Mouse (Mus musculus) kidney, postnatal 14 days (tissue): ENCODE measurements at regions not wholly inside any gene's neighbourhood (a gene's known extent, or its start where the extent isn't known, plus 50 kb on each side); places are given as distances from the start of the nearest gene placed in this dataset.
A peak's percentile ranks its signal among the peaks of the same experiment; 100 is the strongest.

ENCODE experiments used
- DNase-seq: peaks from one replicate; pipeline ENCODE4 v3.0.0; 2022; ENCODE audit warnings: mixed read lengths

- no peak for DNase-seq
Measured at GRCm38 (mm10) chr5:29870537-29870936, 134.8 kb upstream of the Gm5129 start.

DNA sequence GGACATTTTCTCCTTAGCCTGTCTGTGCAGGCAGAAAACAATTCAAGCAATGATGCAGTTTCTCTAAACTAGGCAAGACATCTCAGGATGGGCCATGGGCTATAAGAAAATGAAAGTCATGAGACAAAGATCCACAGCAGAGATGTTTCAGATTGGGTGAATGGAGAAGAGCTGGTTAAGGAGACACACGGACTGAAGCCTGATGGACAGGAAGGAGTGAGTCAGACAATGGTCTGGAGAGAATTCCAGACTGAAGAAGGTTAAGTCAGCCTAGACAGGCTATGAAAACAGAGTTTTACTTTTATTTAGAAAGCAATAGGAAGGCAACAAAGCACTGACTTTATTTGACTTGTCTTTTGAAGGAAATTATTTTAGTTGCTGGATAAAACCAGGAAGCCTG, 137.5 kb upstream of the Il6 start:
- DNase-seq = no peak

- DNase-seq = no peak
Measured at GRCm38 (mm10) chr5:29887267-29887841, 125.6 kb upstream of the Il6 start.

- DNase-seq = no peak
Measured at GRCm38 (mm10) chr5:29892344-29892743, 120.6 kb upstream of the Il6 start.

DNA sequence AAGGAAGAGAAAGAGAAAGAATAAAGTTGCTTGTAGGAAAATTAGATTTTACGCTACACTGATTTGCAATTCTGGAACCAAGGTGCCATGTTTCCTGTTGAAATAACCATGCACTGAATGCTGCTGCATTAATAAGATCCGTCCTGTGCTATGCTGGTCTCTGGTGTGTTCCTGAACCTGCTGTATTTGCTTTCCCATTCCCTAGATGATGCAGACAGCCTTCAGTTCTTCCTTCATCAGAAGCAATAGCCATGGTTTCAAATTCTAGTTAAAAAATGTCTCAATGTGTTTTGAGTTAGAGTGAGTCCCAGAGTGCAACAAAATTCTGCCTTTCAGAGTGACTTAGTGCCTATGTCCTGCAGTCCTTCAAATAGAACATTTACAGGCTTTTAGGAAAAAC, 120.1 kb upstream of the Il6 start:
- DNase-seq = no peak

DNA sequence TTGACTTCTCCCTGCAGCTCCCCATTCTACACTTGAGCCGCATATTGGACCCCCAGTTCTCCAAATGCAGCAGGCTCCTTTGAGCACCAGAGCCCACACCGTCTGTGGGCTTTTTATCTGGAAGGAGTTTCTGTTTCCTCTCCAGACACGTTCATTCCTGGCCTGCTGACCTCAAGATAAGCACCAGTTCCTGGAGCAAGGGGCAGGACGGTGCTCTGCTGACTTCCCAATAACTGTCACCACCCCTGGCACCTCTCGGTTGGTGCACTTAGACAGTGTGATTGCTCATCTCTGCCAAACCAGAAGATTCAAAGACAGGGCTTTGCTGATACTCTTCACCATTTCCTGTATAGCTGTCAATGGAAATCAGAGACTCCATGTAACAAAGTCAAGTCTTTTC, 119.1 kb upstream of the Il6 start:
- DNase-seq = peak; percentile 3

- peak; percentile 50 for DNase-seq
Measured at GRCm38 (mm10) chr5:29894606-29895595, 118.0 kb upstream of the Il6 start.

DNA sequence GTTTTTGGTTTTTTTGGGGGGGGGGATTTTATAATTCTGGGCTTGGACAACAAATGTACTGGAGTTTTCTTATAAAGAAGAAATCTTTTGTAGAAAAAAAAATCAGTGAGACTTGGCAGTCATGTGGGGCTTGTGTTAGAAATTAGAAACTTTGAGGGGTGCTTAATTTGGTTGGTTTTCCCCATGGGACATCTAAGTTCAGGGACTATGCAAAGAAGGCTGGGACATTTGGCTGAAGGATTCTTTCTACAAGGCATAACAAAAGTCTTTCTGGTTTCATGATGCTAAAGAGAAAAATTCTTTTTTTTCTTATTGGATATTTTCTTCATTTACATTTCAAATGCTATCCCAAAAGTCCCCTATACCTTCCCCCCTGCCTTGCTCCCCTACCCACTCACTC, 115.3 kb upstream of the Il6 start:
- DNase-seq = no peak

- DNase-seq = no peak
Measured at GRCm38 (mm10) chr5:29901716-29902115, 111.2 kb upstream of the Il6 start.

- no peak for DNase-seq
Measured at GRCm38 (mm10) chr5:29920295-29920694, 92.6 kb upstream of the Il6 start.

DNA sequence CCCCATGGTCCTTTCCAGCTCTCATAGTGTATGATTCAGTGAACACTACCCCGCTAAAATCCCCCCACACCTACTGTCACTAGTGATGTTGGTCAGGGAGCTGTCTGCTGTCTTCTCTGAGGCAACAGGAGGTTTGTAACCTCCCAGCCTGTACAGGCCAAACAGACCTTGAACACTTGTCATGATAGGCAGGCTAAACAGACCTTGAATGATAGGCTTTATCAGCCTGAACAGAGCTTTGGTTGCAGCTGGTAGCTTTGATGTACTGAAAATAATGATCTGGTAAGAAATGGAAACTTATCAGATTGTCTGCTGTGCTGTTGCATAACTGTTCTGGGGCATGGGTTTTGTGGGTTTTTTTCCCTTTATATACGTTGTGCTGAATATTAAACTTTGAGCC, 87.4 kb upstream of the Il6 start:
- no peak for DNase-seq

DNA sequence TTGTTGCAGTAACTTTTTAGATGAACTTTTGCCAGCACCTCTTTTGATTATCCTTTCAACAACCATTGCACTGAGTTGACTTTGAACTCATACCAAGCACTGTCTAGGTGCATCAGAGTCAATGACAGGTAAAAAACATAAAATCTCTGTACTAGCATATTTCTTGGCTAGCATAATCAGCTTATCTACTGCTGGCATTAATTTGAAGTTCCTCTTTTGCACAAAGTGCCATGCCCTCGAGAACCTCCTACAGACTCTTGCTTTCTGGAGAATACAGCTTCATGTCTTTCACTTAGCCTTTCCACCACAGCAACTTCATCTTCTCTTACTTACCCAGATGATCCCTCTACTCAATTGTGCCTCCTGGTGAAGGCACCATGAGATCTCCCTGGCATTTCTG, 85.3 kb upstream of the Il6 start:
- DNase-seq = no peak

DNA sequence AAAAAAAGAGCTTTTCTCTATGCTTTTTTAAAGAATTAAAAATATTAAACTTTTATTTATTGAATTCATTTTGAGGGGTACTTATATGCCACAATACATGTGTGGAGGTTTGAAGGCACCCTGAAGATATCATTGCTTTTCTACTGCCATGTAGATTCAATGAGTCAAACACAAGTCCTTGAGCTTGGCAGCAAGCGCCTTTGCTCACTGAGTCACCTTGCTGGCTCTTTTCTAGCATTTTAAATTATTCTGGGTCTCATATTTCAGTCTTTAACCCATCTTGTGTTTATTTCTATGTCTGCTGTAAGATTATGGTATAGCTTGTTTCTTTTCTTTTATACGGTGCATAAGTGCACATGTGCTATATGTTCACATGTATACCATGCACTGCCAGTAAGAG, 83.5 kb upstream of the Il6 start:
- DNase-seq = no peak

DNA sequence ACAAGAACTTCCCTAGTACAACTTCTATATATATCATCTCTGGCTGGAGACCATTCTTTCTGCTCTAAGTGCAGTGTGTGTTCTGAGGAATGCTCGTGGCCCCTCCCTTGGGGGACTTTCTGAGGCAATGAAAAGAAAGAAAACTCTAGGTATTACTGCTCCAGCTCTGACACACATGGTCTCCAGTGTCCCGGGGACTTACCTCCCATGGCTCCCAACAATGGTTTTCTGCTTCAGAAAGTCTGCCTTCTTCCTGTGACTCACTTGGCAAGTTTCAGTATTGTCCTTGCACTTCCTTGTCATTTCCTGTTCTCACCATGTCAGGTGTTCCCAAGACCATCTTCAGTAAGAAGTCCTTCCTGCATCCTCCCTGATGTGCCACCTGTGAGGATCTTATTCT, 65.7 kb upstream of the Il6 start:
- DNase-seq = peak; percentile 0

- no peak for DNase-seq
Measured at GRCm38 (mm10) chr5:29948161-29948560, 64.8 kb upstream of the Il6 start.

DNA sequence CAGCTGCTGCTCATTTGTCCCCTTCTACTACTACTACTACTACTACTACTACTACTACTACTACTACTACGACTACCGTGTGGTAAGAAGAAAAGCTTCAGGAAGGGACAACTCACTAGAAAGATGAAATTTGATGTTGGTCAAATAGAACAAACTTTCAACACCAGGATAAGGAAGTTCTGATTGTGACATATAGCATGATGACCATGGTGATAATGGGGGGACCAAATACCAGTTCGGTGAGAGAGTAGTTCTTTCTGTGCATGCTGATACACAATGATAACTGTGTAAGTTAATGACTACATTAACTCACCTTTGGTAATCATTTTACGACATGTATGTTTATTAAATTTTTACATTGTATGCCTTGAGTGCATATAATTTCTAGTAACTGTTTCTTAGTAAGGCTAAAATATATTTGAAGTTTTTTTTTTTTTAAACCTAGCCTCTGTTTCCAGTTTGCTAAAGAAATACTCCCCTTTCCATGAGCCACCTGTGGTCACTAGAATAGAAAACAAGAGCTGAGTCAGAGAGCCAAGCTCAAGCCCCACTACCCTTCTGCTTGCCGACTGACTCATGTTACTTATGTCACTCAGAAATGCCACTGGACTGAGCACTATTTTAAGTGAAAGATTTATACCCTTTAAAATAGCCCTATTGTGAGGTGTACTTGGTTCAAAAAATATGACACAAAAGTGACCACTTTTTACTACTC, 62.3 kb upstream of the Il6 start:
- DNase-seq = no peak

DNA sequence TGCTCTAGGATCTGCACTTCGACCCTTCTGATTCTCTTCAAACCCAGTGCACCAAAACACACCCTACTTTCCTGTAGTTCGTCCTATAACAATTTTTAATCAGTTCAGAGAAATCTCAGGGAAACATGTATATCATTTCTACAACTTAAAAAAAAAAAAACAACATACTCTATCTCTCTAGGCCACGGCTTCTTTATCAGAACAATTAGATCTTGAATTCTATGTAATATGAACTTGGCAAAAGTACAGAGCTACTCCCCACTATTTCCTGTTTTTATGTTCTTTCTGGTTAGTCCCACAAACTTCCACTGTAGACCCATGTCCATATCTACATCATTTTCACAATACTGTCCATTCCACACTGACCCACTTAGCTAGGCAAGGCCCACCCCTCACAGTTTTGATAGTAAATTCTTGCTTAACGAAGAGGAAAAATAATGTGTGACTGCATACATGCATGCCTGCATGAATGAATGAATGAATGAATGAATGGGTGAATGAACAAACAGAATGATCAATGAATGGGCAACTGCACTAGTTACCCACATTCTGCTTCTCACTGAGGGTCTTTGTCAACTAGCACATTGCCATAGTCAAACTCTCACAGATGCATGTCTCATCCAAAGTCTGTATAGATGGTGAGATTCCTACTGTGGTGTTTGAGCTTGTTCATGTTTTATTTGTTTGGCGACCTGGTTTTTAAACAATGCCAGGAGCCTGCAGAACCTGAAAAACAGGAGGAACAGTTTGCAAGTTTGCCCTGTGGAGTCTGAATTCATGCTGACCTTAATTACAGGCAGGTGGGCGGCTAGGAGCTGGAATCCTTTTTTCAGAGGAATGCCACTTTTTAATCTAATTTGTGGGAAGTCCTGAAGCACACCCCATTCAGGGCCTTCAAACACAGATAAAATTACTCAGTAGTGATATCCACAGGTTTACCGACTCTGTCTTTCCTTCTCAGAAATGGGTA, 61.2 kb upstream of the Il6 start:
- DNase-seq = no peak
